Mouse (Mus musculus) urinary bladder, postnatal 14 days (tissue): Measurements from ENCODE around the gene Troap.

Experiments used
- DNase-seq: peaks from one replicate; pipeline ENCODE4 v3.0.0; 2021; ENCODE audit warnings: low spot score

Troap gene

GRCm38 (mm10) chr15:99074019-99074599 is at the start of gene Troap:
Troap (plus strand) TSS chr15:99074575.
- DNase-seq: no peak

- peak; percentile 87 for DNase-seq
These were observed 49.6 kb upstream of the Troap start for GRCm38 (mm10) chr15:99024668-99025314.

GRCm38 (mm10) chr15:99025414-99025813 is 49.0 kb upstream of the Troap start:
- no peak for DNase-seq

- no peak for DNase-seq
These were observed 48.1 kb upstream of the Troap start for GRCm38 (mm10) chr15:99026259-99026658.

- no peak for DNase-seq
These were observed 47.3 kb upstream of the Troap start for GRCm38 (mm10) chr15:99027116-99027515.

- DNase-seq: no peak
These were observed 45.4 kb upstream of the Troap start for GRCm38 (mm10) chr15:99028874-99029458.

- DNase-seq: peak; percentile 97
These were observed 44.5 kb upstream of the Troap start, which contains the start of gene Tuba1c for GRCm38 (mm10) chr15:99029619-99030584. Tuba1c (plus strand) TSS chr15:99029891.

- peak; percentile 83 for DNase-seq
These were observed 43.6 kb upstream of the Troap start for GRCm38 (mm10) chr15:99030585-99031387.

DNA sequence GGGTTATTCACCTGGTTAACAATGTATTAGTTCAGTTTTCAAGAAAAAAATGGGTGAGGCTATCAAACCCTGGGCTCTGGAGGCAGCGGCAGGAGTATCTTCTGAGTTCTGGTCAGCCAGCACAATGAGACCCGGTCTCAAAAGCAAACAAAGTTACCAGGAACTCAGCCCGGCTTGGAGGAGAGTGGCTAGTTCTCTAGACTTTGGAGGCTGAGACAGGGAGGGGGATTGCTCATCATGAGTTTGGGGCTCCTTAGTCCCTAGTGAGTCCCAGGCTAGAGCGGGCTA is 43.0 kb upstream of the Troap start:
- DNase-seq: no peak

DNA sequence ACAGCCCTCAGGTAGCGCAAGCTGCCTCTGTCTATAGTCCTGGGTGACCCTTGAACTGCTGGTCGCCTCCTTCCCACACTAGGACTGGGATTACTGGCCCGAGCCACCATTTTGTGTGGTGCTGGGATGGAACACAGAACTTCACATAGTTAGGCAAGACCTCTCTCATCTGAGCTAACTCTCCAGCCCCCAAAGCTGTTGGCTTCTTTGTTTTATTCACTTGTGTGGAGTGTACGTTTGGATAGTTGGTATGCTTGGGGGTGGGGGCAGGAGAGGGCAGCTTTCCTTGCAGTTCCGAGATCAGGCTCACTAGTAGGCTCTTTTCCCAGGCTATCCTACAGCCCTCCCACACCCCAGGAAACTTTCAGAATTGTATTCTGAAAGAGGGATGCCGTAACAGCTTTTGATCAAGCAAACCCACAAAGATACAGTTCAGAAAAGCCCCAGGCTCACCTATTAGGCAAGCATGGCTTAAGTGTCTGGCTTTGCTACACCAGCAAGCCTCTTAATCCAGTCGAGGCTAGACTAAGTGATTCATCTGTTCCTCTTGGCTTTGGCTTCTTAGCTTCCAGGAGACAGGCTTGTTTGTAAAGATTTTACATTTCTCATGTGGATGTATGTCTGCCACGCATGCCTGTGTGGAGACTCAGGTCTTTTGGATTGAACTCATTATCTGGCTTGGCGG is 42.2 kb upstream of the Troap start:
- DNase-seq: no peak

- no peak for DNase-seq
These were observed 41.6 kb upstream of the Troap start for GRCm38 (mm10) chr15:99032726-99033250.

DNA sequence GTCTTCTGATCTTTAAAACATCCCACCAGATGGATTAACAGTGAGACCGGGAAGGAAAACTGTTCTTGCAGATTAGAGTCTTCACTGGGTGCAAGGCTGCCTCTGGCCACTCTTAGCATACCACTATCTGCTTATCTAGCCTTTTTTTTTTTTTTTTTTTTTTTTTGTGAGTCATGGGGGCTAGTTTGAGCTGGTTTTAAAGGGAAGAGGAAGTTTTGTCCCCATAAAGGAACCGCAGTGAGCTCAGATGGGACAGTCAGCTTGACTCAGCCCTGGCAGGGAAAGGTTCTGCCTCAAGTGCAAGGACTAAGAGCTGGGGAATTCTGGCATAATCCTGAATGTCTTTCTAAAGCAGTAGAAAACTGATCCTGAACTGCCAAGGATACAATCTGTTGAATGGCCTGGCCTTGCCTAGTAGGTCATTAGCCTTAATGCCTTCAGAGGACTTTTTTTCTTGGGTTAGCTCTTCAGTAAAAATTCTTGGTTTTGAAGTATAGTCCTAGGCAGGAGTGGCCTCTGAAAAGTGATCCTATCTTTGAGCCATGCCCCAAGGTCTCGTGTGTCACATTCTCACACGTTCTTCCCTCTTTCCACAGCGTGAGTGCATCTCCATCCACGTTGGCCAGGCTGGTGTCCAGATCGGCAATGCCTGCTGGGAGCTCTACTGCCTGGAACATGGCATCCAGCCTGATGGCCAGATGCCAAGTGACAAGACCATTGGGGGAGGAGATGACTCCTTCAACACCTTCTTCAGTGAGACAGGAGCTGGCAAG is 40.7 kb upstream of the Troap start:
- peak; percentile 48 for DNase-seq

- DNase-seq: no peak
These were observed 38.9 kb upstream of the Troap start for GRCm38 (mm10) chr15:99035431-99035830.

GRCm38 (mm10) chr15:99036249-99036905 is 38.0 kb upstream of the Troap start:
- no peak for DNase-seq

GRCm38 (mm10) chr15:99038025-99038424 is 36.4 kb upstream of the Troap start:
- DNase-seq: no peak

GRCm38 (mm10) chr15:99038797-99039196 is 35.6 kb upstream of the Troap start:
- no peak for DNase-seq

DNA sequence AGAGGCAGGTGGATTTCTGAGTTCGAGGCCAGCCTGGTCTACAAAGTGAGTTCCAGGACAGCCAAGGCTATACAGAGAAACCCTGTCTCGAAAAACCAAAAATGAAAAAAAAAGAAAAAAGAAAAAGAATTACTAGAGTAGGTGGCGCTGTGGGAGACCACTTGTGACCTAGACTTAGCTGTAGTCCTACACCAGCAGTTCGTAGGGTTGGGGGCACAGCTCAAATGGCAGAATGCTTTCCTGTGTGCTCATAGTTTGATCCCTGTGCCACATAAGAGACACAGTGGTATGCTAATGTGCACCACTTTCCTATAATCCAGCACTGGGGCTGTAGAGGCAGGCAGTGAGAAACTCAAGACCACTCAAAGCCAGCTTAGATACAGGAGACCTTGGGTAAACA is 35.1 kb upstream of the Troap start:
- DNase-seq: no peak

- DNase-seq: no peak
These were observed 34.1 kb upstream of the Troap start for GRCm38 (mm10) chr15:99039996-99040919.
